Mouse (Mus musculus): ENCODE measurements around the gene Acads. TPM values are rescaled to one million over a fixed set of nuclear protein-coding genes. Genes with fewer than 3 reads are reported as not detected.

Acads gene
- polyA plus RNA-seq, 1 experiment from 2014 or later = 89.5 TPM

GRCm38 (mm10) chr5:115098195-115098594 is 21.0 kb downstream of the Acads start, which contains the start of gene Gm10401:
Gene Gm10401 (minus strand): TSS chr5:115098295.
- ATAC-seq (ENCODE audit: insufficient number of reproducible peaks, insufficient read depth, low FRiP score, low read depth) = no peak
- H3K9ac ChIP-seq (ENCODE audit: low read length) = no peak within 1 kb of the TSS
- 89% methylated on average over 8 of the region's 8 CpGs for WGBS
- no peaks in the 10 kb centered on the region for H3K9me3 ChIP-seq (ENCODE audit: control insufficient read depth, low read length)
- H3K27ac ChIP-seq (replicated peaks in 1 of 2; ENCODE audit: control insufficient read depth in 1 of 2, insufficient read depth in 1 of 2, low read depth in 2 of 2, low read length in 2 of 2) = no peak within 1 kb of the TSS
- H3K4me3 ChIP-seq (ENCODE audit: control insufficient read depth in 1 of 2, insufficient read depth in 1 of 2, low read depth in 1 of 2, low read length in 2 of 2) = no peak within 1 kb of the TSS
- H3K4me2 ChIP-seq (ENCODE audit: low read length) = no peak within 1 kb of the TSS
- peaks cover 74% of the 10 kb centered on the region for H3K36me3 ChIP-seq (ENCODE audit: control insufficient read depth, insufficient read depth, low read length)
- peaks cover 0 to 8% of the 10 kb centered on the region in 2 experiments; a peak in 3 of 4 replicates for H3K4me1 ChIP-seq (ENCODE audit: control insufficient read depth in 2 of 2, insufficient read depth in 2 of 2, low read length in 2 of 2)
- no peaks in the 10 kb centered on the region for H3K27me3 ChIP-seq (ENCODE audit: control insufficient read depth, insufficient read depth, low read length)

- H3K27me3 ChIP-seq (ENCODE audit: control insufficient read depth, insufficient read depth, low read length) = no peaks in the 10 kb centered on the region
- ATAC-seq (ENCODE audit: insufficient number of reproducible peaks, insufficient read depth, low FRiP score, low read depth) = no peak
- H3K36me3 ChIP-seq (ENCODE audit: control insufficient read depth, insufficient read depth, low read length) = peaks cover 79% of the 10 kb centered on the region
- no peak overlapping the region for H3K4me2 ChIP-seq (ENCODE audit: low read length)
- H3K4me3 ChIP-seq (ENCODE audit: control insufficient read depth in 1 of 2, insufficient read depth in 1 of 2, low read depth in 1 of 2, low read length in 2 of 2) = no peak overlapping the region
- 95% methylated on average over 6 of the region's 6 CpGs for WGBS
- no peak overlapping the region for H3K9ac ChIP-seq (ENCODE audit: low read length)
- peaks cover 3 to 11% of the 10 kb centered on the region in 2 experiments; a peak in 3 of 4 replicates for H3K4me1 ChIP-seq (ENCODE audit: control insufficient read depth in 2 of 2, insufficient read depth in 2 of 2, low read length in 2 of 2)
- H3K9me3 ChIP-seq (ENCODE audit: control insufficient read depth, low read length) = 0 out of 2 replicates have a peak, but pooled peaks cover 3% of the 10 kb centered on the region
- H3K27ac ChIP-seq (replicated peaks in 1 of 2; ENCODE audit: control insufficient read depth in 1 of 2, insufficient read depth in 1 of 2, low read depth in 2 of 2, low read length in 2 of 2) = no peak overlapping the region
Observed at GRCm38 (mm10) chr5:115091776-115092175, 27.4 kb downstream of the Acads start.

GRCm38 (mm10) chr5:115091015-115091414 is 28.1 kb downstream of the Acads start:
- no peak overlapping the region for H3K4me3 ChIP-seq (ENCODE audit: control insufficient read depth in 1 of 2, insufficient read depth in 1 of 2, low read depth in 1 of 2, low read length in 2 of 2)
- H3K27me3 ChIP-seq (ENCODE audit: control insufficient read depth, insufficient read depth, low read length) = no peaks in the 10 kb centered on the region
- 0 out of 2 replicates have a peak, but pooled peaks cover 3% of the 10 kb centered on the region for H3K9me3 ChIP-seq (ENCODE audit: control insufficient read depth, low read length)
- H3K27ac ChIP-seq (replicated peaks in 1 of 2; ENCODE audit: control insufficient read depth in 1 of 2, insufficient read depth in 1 of 2, low read depth in 2 of 2, low read length in 2 of 2) = no peak overlapping the region
- H3K36me3 ChIP-seq (ENCODE audit: control insufficient read depth, insufficient read depth, low read length) = peaks cover 79% of the 10 kb centered on the region
- H3K4me1 ChIP-seq (ENCODE audit: control insufficient read depth in 2 of 2, insufficient read depth in 2 of 2, low read length in 2 of 2) = peaks cover 3 to 11% of the 10 kb centered on the region in 2 experiments; a peak in 3 of 4 replicates
- no peak overlapping the region for H3K4me2 ChIP-seq (ENCODE audit: low read length)
- no peak for ATAC-seq (ENCODE audit: insufficient number of reproducible peaks, insufficient read depth, low FRiP score, low read depth)
- H3K9ac ChIP-seq (ENCODE audit: low read length) = no peak overlapping the region
- WGBS = 61% methylated on average over 3 of the region's 3 CpGs

- no peak for ATAC-seq (ENCODE audit: insufficient number of reproducible peaks, insufficient read depth, low FRiP score, low read depth)
- H3K36me3 ChIP-seq (ENCODE audit: control insufficient read depth, insufficient read depth, low read length) = peaks cover 79% of the 10 kb centered on the region
- H3K27ac ChIP-seq (replicated peaks in 1 of 2; ENCODE audit: control insufficient read depth in 1 of 2, insufficient read depth in 1 of 2, low read depth in 2 of 2, low read length in 2 of 2) = no peak overlapping the region
- H3K4me1 ChIP-seq (ENCODE audit: control insufficient read depth in 2 of 2, insufficient read depth in 2 of 2, low read length in 2 of 2) = peaks cover 3 to 11% of the 10 kb centered on the region in 2 experiments; a peak in 3 of 4 replicates
- H3K27me3 ChIP-seq (ENCODE audit: control insufficient read depth, insufficient read depth, low read length) = no peaks in the 10 kb centered on the region
- no peak overlapping the region for H3K4me2 ChIP-seq (ENCODE audit: low read length)
- no peak overlapping the region for H3K4me3 ChIP-seq (ENCODE audit: control insufficient read depth in 1 of 2, insufficient read depth in 1 of 2, low read depth in 1 of 2, low read length in 2 of 2)
- 95% methylated on average over 5 of the region's 5 CpGs for WGBS
- 0 out of 2 replicates have a peak, but pooled peaks cover 3% of the 10 kb centered on the region for H3K9me3 ChIP-seq (ENCODE audit: control insufficient read depth, low read length)
- no peak overlapping the region for H3K9ac ChIP-seq (ENCODE audit: low read length)
Observed at GRCm38 (mm10) chr5:115089592-115090268, 29.4 kb downstream of the Acads start.

- H3K27ac ChIP-seq (replicated peaks in 1 of 2; ENCODE audit: control insufficient read depth in 1 of 2, insufficient read depth in 1 of 2, low read depth in 2 of 2, low read length in 2 of 2) = no peak overlapping the region
- H3K36me3 ChIP-seq (ENCODE audit: control insufficient read depth, insufficient read depth, low read length) = peaks cover 88% of the 10 kb centered on the region
- 0 out of 2 replicates have a peak, but pooled peaks cover 3% of the 10 kb centered on the region for H3K9me3 ChIP-seq (ENCODE audit: control insufficient read depth, low read length)
- H3K4me3 ChIP-seq (ENCODE audit: control insufficient read depth in 1 of 2, insufficient read depth in 1 of 2, low read depth in 1 of 2, low read length in 2 of 2) = no peak overlapping the region
- H3K4me1 ChIP-seq (ENCODE audit: control insufficient read depth in 2 of 2, insufficient read depth in 2 of 2, low read length in 2 of 2) = no peaks in the 10 kb centered on the region
- no peak overlapping the region for H3K4me2 ChIP-seq (ENCODE audit: low read length)
- H3K27me3 ChIP-seq (ENCODE audit: control insufficient read depth, insufficient read depth, low read length) = no peaks in the 10 kb centered on the region
- no peak overlapping the region for H3K9ac ChIP-seq (ENCODE audit: low read length)
- WGBS = 98% methylated on average over 2 of the region's 2 CpGs
- no peak for ATAC-seq (ENCODE audit: insufficient number of reproducible peaks, insufficient read depth, low FRiP score, low read depth)
Observed at GRCm38 (mm10) chr5:115085675-115086074, 33.5 kb downstream of the Acads start.

GRCm38 (mm10) chr5:115083492-115083891 is 35.7 kb downstream of the Acads start:
- 71% methylated on average over 6 of the region's 6 CpGs for WGBS
- no peak for ATAC-seq (ENCODE audit: insufficient number of reproducible peaks, insufficient read depth, low FRiP score, low read depth)

GRCm38 (mm10) chr5:115081636-115082035 is 37.5 kb downstream of the Acads start:
- no peak for ATAC-seq (ENCODE audit: insufficient number of reproducible peaks, insufficient read depth, low FRiP score, low read depth)
- H3K4me2 ChIP-seq (ENCODE audit: low read length) = no peak overlapping the region
- 88% methylated on average over 5 of the region's 5 CpGs for WGBS
- H3K4me1 ChIP-seq (ENCODE audit: control insufficient read depth in 2 of 2, insufficient read depth in 2 of 2, low read length in 2 of 2) = no peaks in the 10 kb centered on the region
- H3K9ac ChIP-seq (ENCODE audit: low read length) = no peak overlapping the region
- H3K4me3 ChIP-seq (ENCODE audit: control insufficient read depth in 1 of 2, insufficient read depth in 1 of 2, low read depth in 1 of 2, low read length in 2 of 2) = no peak overlapping the region
- H3K27me3 ChIP-seq (ENCODE audit: control insufficient read depth, insufficient read depth, low read length) = no peaks in the 10 kb centered on the region
- H3K36me3 ChIP-seq (ENCODE audit: control insufficient read depth, insufficient read depth, low read length) = peaks cover 55% of the 10 kb centered on the region
- H3K9me3 ChIP-seq (ENCODE audit: control insufficient read depth, low read length) = no peaks in the 10 kb centered on the region
- no peak overlapping the region for H3K27ac ChIP-seq (replicated peaks in 1 of 2; ENCODE audit: control insufficient read depth in 1 of 2, insufficient read depth in 1 of 2, low read depth in 2 of 2, low read length in 2 of 2)

More at GRCm38 (mm10) chr5:115083492-115083891, 35.7 kb downstream of the Acads start:
- peaks cover 67% of the 10 kb centered on the region for H3K36me3 ChIP-seq (ENCODE audit: control insufficient read depth, insufficient read depth, low read length)
- H3K9me3 ChIP-seq (ENCODE audit: control insufficient read depth, low read length) = no peaks in the 10 kb centered on the region
- H3K4me3 ChIP-seq (ENCODE audit: control insufficient read depth in 1 of 2, insufficient read depth in 1 of 2, low read depth in 1 of 2, low read length in 2 of 2) = no peak overlapping the region
- H3K27me3 ChIP-seq (ENCODE audit: control insufficient read depth, insufficient read depth, low read length) = no peaks in the 10 kb centered on the region
- H3K4me2 ChIP-seq (ENCODE audit: low read length) = no peak overlapping the region
- H3K4me1 ChIP-seq (ENCODE audit: control insufficient read depth in 2 of 2, insufficient read depth in 2 of 2, low read length in 2 of 2) = no peaks in the 10 kb centered on the region
- no peak overlapping the region for H3K9ac ChIP-seq (ENCODE audit: low read length)
- H3K27ac ChIP-seq (replicated peaks in 1 of 2; ENCODE audit: control insufficient read depth in 1 of 2, insufficient read depth in 1 of 2, low read depth in 2 of 2, low read length in 2 of 2) = no peak overlapping the region
